Mouse (Mus musculus) erythroblast, adult 5-6 weeks (primary cell): Measurements from ENCODE around the gene Gm21854. TPM values are rescaled to one million over a fixed set of nuclear protein-coding genes. Genes with fewer than 3 reads are reported as not detected.
"Not testable (repeated sequence)": the region's sequence is repeated elsewhere in the genome, so short reads cannot be mapped to it uniquely, and the experiment has no call there.

Source experiments
- ATAC-seq: replicated peaks from 2 replicates; pipeline ENCODE4 v1.8.0; 2016; ENCODE audit warnings: moderate number of reproducible peaks, mild to moderate bottlenecking, moderate TSS enrichment, inconsistent platforms; ENCODE audit not compliant: poor library complexity, low FRiP score, severe bottlenecking
- total RNA-seq, 2 experiments: library from RNA; stranded (forward) in 1 of 2; stranded (reverse) in 1 of 2; fragments of 150-400 nt in 1 of 2; fragments of 200-764, 138-1000 nt in 1 of 2; gene quantifications; 2 replicates each; pipeline versions ENCODE4 v1.2.3 to v1.2.4; 2015 to 2017; ENCODE audit warnings: low replicate concordance in 2 of 2

Gm21854 gene
- total RNA-seq (2015; ENCODE audit: low replicate concordance) (not detected in 2 replicates), total RNA-seq (2017; ENCODE audit: low replicate concordance) (0.43 TPM in 1 of 2 replicates, not detected in the other)

GRCm38 (mm10) chrY:5656686-5657085, at the start of gene Gm21854:
Gene Gm21854, plus strand, starts transcription at chrY:5656986.
- not testable (repeated sequence) for ATAC-seq

Other genes starting within 250 kb of the Gm21854 start
- not detected in 2 replicates for gene Gm20914, start 69.0 kb downstream of the Gm21854 start, total RNA-seq (2015; ENCODE audit: low replicate concordance)
- gene Gm20914, start 69.0 kb downstream of the Gm21854 start, total RNA-seq (2017; ENCODE audit: low replicate concordance): not detected in 2 replicates
- not detected in 2 replicates for gene Gm28171, start 136.4 kb downstream of the Gm21854 start, total RNA-seq (2015; ENCODE audit: low replicate concordance)
- gene Gm28171, start 136.4 kb downstream of the Gm21854 start, total RNA-seq (2017; ENCODE audit: low replicate concordance): not detected in 2 replicates